Mouse (Mus musculus): ENCODE measurements at regions not wholly inside any gene's neighbourhood (a gene's known extent, or its start where the extent isn't known, plus 50 kb on each side); places are given as distances from the start of the nearest gene placed in this dataset.

DNA sequence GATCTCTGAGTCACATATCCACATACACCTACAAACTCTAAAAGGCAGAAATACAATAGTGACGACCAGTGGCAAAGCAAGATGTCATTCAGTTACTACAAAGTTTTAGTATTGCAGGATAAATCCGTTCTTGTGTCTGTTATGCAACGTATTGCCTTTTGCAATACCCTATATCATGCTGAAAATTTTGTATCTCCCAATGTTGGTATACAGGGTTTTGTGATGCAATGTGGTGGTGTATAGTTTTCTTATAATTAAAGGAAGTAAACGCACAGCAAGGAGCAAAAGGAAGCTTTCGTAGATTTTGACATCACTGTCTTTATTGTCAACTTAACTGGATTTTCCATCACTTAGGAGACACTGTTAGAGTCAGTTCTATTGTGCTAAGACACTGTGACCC is 231.5 kb upstream of the Crim1 start:
- TF ChIP-seq CTCF (conservative IDR thresholded peaks at IDR 0.05; ENCODE audit: insufficient read depth, insufficient read length, low read depth, low read length) (no peak), POLR2A (IDR thresholded peaks at IDR 0.05; ENCODE audit: low read depth, low read length) (no peak)
